Mouse (Mus musculus): ENCODE data around the gene Zfp180. TPM values are rescaled to one million over a fixed set of nuclear protein-coding genes. Genes with fewer than 3 reads are reported as not detected.

Zfp180 gene
- polyA plus RNA-seq, 1 experiment from 2014 or later: 15.0 TPM

Other genes with a start within 250 kb of the Zfp180 start
- gene Vmn1r176, start 244.6 kb upstream of the Zfp180 start, polyA plus RNA-seq (2015; fragmentation: Nextera tagmentation; extraction: Ambion mirVana): not detected in 2 replicates
- not detected in 2 replicates for gene Vmn1r177, start 215.5 kb upstream of the Zfp180 start, polyA plus RNA-seq (2015; fragmentation: Nextera tagmentation; extraction: Ambion mirVana)
- gene Vmn1r178, start 189.9 kb upstream of the Zfp180 start, polyA plus RNA-seq (2015; fragmentation: Nextera tagmentation; extraction: Ambion mirVana): not detected in 2 replicates
- gene Vmn1r179, start 154.9 kb upstream of the Zfp180 start, polyA plus RNA-seq (2015; fragmentation: Nextera tagmentation; extraction: Ambion mirVana): not detected in 2 replicates
- not detected in 2 replicates for gene Vmn1r180, start 131.3 kb upstream of the Zfp180 start, polyA plus RNA-seq (2015; fragmentation: Nextera tagmentation; extraction: Ambion mirVana)
- not detected in 2 replicates for gene Vmn1r181, start 107.3 kb upstream of the Zfp180 start, polyA plus RNA-seq (2015; fragmentation: Nextera tagmentation; extraction: Ambion mirVana)
- not detected in 2 replicates for gene V1rd19, start 80.2 kb upstream of the Zfp180 start, polyA plus RNA-seq (2015; fragmentation: Nextera tagmentation; extraction: Ambion mirVana)
- gene Vmn1r183, start 28.7 kb upstream of the Zfp180 start, polyA plus RNA-seq (2015; fragmentation: Nextera tagmentation; extraction: Ambion mirVana): not detected in 2 replicates
- gene Zfp112, start 30.4 kb downstream of the Zfp180 start, polyA plus RNA-seq (2015; fragmentation: Nextera tagmentation; extraction: Ambion mirVana): 4.3 and 5.3 TPM in 2 replicates
- 12.0 and 13.6 TPM in 2 replicates for gene Zfp235, start 52.2 kb downstream of the Zfp180 start, polyA plus RNA-seq (2015; fragmentation: Nextera tagmentation; extraction: Ambion mirVana)
- 2.5 and 3.4 TPM in 2 replicates for gene Zfp114, start 93.1 kb downstream of the Zfp180 start, polyA plus RNA-seq (2015; fragmentation: Nextera tagmentation; extraction: Ambion mirVana)
- gene Zfp111, start 129.5 kb downstream of the Zfp180 start, polyA plus RNA-seq (2015; fragmentation: Nextera tagmentation; extraction: Ambion mirVana): 6.7 and 8.2 TPM in 2 replicates
- gene Zfp109, start 155.6 kb downstream of the Zfp180 start, polyA plus RNA-seq (2015; fragmentation: Nextera tagmentation; extraction: Ambion mirVana): 3.7 TPM in 2 replicates
- gene Zfp108, start 172.9 kb downstream of the Zfp180 start, polyA plus RNA-seq (2015; fragmentation: Nextera tagmentation; extraction: Ambion mirVana): 2.4 and 2.9 TPM in 2 replicates
- 5.4 and 6.8 TPM in 2 replicates for gene Zfp93, start 188.5 kb downstream of the Zfp180 start, polyA plus RNA-seq (2015; fragmentation: Nextera tagmentation; extraction: Ambion mirVana)
- 18.7 and 21.7 TPM in 2 replicates for gene Zfp61, start 219.3 kb downstream of the Zfp180 start, polyA plus RNA-seq (2015; fragmentation: Nextera tagmentation; extraction: Ambion mirVana)
- gene Zfp94, start 234.7 kb downstream of the Zfp180 start, polyA plus RNA-seq (2015; fragmentation: Nextera tagmentation; extraction: Ambion mirVana): 6.0 and 7.3 TPM in 2 replicates

All from intestine, embryonic 16.5 days (tissue).